Mouse (Mus musculus) forebrain, embryonic 14.5 days (tissue): ENCODE results near the gene Fbn1. TPM values are rescaled to one million over a fixed set of nuclear protein-coding genes. Genes with fewer than 3 reads are reported as not detected.
A peak's percentile ranks its signal among the peaks of the same experiment; 100 is the strongest.

Source experiments
- ATAC-seq: fragments of 200-750 bp; cut with Nextera tagmentation; 2 replicates; pipeline ENCODE4 v1.8.0; 2017; ENCODE audit warnings: mild to moderate bottlenecking, moderate library complexity
- DNase-seq: peaks from one replicate; pipeline ENCODE4 v3.0.0-alpha.2; 2015; ENCODE audit warnings: low spot score
- H3K27ac ChIP-seq: fragments of 300-500 bp; sonication (generic); 2 replicates; pipeline ENCODE4 v1.5.1; 2014; ENCODE audit warnings: low read depth, mild to moderate bottlenecking, control low read depth, low read length, moderate library complexity
- H3K27me3 ChIP-seq: fragments of 300-500 bp; sonication (generic); replicated peaks from 2 replicates; pipeline ENCODE4 v1.6.1; 2014; ENCODE audit warnings: low read length, control low read depth, mixed read lengths; ENCODE audit not compliant: control insufficient read depth, insufficient read depth
- H3K36me3 ChIP-seq: fragments of 300-500 bp; sonication (generic); 2 replicates; pipeline ENCODE4 v1.6.1; 2014; ENCODE audit warnings: low read length, control low read depth; ENCODE audit not compliant: control insufficient read depth, insufficient read depth
- H3K4me1 ChIP-seq: fragments of 300-500 bp; sonication (generic); 2 replicates; pipeline ENCODE4 v1.6.1; 2014; ENCODE audit warnings: antibody characterized with exemption, low read length, control low read depth; ENCODE audit not compliant: control insufficient read depth, insufficient read depth
- H3K4me2 ChIP-seq: fragments of 300-500 bp; sonication (generic); 2 replicates; pipeline ENCODE4 v1.6.1; 2014; ENCODE audit warnings: mild to moderate bottlenecking, control low read depth, low read length
- H3K4me3 ChIP-seq: fragments of 300-500 bp; sonication (generic); 2 replicates; pipeline ENCODE4 v1.5.1; 2014; ENCODE audit warnings: low read depth, low read length, control low read depth
- H3K9ac ChIP-seq: fragments of 300-500 bp; sonication (generic); 2 replicates; pipeline ENCODE4 v1.6.1; 2014; ENCODE audit warnings: mild to moderate bottlenecking, low read length, control low read depth, moderate library complexity
- H3K9me3 ChIP-seq: fragments of 300-500 bp; sonication (generic); replicated peaks from 2 replicates; pipeline ENCODE4 v1.6.1; 2016; ENCODE audit warnings: low read length, control low read depth, mixed read lengths; ENCODE audit not compliant: control insufficient read depth
- WGBS: fragments of 180-500 bp; shearing (Covaris S2); extraction: QIAGEN DNeasy Blood & Tissue Kit; methylation state at CpG from one replicate; pipeline ENCODE4 v1.1.7; 2014; 5-methylcytosine and 5-hydroxymethylcytosine counted together
- polyA plus RNA-seq: library from polyadenylated mRNA; unstranded; fragments of >200 nt; fragmentation: Nextera tagmentation; extraction: Ambion mirVana; gene quantifications from 2 replicates; pipeline ENCODE4 v1.2.1, GENCODE M21; 2014

Gene Fbn1
- polyA plus RNA-seq, 1 experiment from 2014 or later, result 2.1 TPM

- no peaks in the 10 kb centered on the region for H3K9me3 ChIP-seq
- under 1% methylated on average over 37 of the region's 37 CpGs for WGBS
- H3K9ac ChIP-seq, result peak overlapping the region; percentile 78
- H3K27ac ChIP-seq, result peak overlapping the region; percentile 70
- H3K4me2 ChIP-seq, result peak overlapping the region; percentile 99
- no peaks in the 10 kb centered on the region for H3K36me3 ChIP-seq
- peak overlapping the region; percentile 67 for H3K4me3 ChIP-seq
- H3K27me3 ChIP-seq, result no peaks in the 10 kb centered on the region
- ATAC-seq, result peak; percentile 86
- peaks cover 4% of the 10 kb centered on the region; the same call in 1 of the 2 replicates for H3K4me1 ChIP-seq
- peak; percentile 75 for DNase-seq
Observed at GRCm38 (mm10) chr2:125506316-125507054, 1.3 kb downstream of the Fbn1 start.

GRCm38 (mm10) chr2:125505746-125506315 lies 2.0 kb downstream of the Fbn1 start:
- no peaks in the 10 kb centered on the region for H3K36me3 ChIP-seq
- ATAC-seq (peak; percentile 79), DNase-seq (peak; percentile 70)
- H3K9me3 ChIP-seq, result no peaks in the 10 kb centered on the region
- peak overlapping the region; percentile 67 for H3K4me3 ChIP-seq
- peaks cover 4% of the 10 kb centered on the region; the same call in 1 of the 2 replicates for H3K4me1 ChIP-seq
- H3K4me2 ChIP-seq, result peak overlapping the region; percentile 99
- under 1% methylated on average over 48 of the region's 48 CpGs for WGBS
- H3K9ac ChIP-seq, result peak overlapping the region; percentile 78
- H3K27ac ChIP-seq, result peak overlapping the region; percentile 70
- H3K27me3 ChIP-seq, result no peaks in the 10 kb centered on the region

- peak within 1 kb of the TSS; percentile 67 for H3K4me3 ChIP-seq
- H3K36me3 ChIP-seq, result no peaks in the 10 kb centered on the region
- H3K27ac ChIP-seq, result peak within 1 kb of the TSS; percentile 70
- no peaks in the 10 kb centered on the region for H3K9me3 ChIP-seq
- peak; percentile 54 for DNase-seq
- peaks cover 4% of the 10 kb centered on the region; the same call in 1 of the 2 replicates for H3K4me1 ChIP-seq
- no peaks in the 10 kb centered on the region for H3K27me3 ChIP-seq
- ATAC-seq, result peak; percentile 70
- WGBS, result under 1% methylated on average over 32 of the region's 45 CpGs
- peak within 1 kb of the TSS; percentile 78 for H3K9ac ChIP-seq
- H3K4me2 ChIP-seq, result peak within 1 kb of the TSS; percentile 99
Observed at GRCm38 (mm10) chr2:125505006-125505745, 2.6 kb downstream of the Fbn1 start, which contains the start of gene Gm9913. TSS of gene Gm9913 (plus strand) at chr2:125505089.

GRCm38 (mm10) chr2:125501526-125501925 lies 6.3 kb downstream of the Fbn1 start:
- H3K36me3 ChIP-seq, result no peaks in the 10 kb centered on the region
- no peak overlapping the region for H3K4me2 ChIP-seq
- ATAC-seq (no peak), DNase-seq (no peak)
- H3K27me3 ChIP-seq, result no peaks in the 10 kb centered on the region
- no peaks in the 10 kb centered on the region for H3K4me1 ChIP-seq
- H3K4me3 ChIP-seq, result no peak overlapping the region
- H3K9ac ChIP-seq, result no peak overlapping the region
- H3K27ac ChIP-seq, result no peak overlapping the region
- no peaks in the 10 kb centered on the region for H3K9me3 ChIP-seq

GRCm38 (mm10) chr2:125498216-125498615 lies 9.6 kb downstream of the Fbn1 start:
- WGBS, result 91% methylated on average over 7 of the region's 7 CpGs
- Histone ChIP-seq H3K9me3 (no peaks in the 10 kb centered on the region), H3K4me2 (no peak overlapping the region), H3K27me3 (no peaks in the 10 kb centered on the region), H3K4me3 (no peak overlapping the region), H3K9ac (no peak overlapping the region), H3K36me3 (0 out of 2 replicates have a peak, but pooled peaks cover 3% of the 10 kb centered on the region), H3K27ac (no peak overlapping the region), H3K4me1 (no peaks in the 10 kb centered on the region)
- DNase-seq, result no peak
- ATAC-seq, result no peak

GRCm38 (mm10) chr2:125496696-125497095 lies 11.1 kb downstream of the Fbn1 start:
- Histone ChIP-seq H3K9me3 (no peaks in the 10 kb centered on the region), H3K4me3 (no peak overlapping the region), H3K4me2 (no peak overlapping the region), H3K27ac (no peak overlapping the region), H3K4me1 (no peaks in the 10 kb centered on the region), H3K36me3 (0 out of 2 replicates have a peak, but pooled peaks cover 3% of the 10 kb centered on the region), H3K27me3 (no peaks in the 10 kb centered on the region), H3K9ac (no peak overlapping the region)
- no peak for DNase-seq
- ATAC-seq, result no peak
- 87% methylated on average over 5 of the region's 5 CpGs for WGBS

- no peak overlapping the region for H3K9ac ChIP-seq
- no peaks in the 10 kb centered on the region for H3K4me1 ChIP-seq
- no peak overlapping the region for H3K4me2 ChIP-seq
- DNase-seq, result no peak
- ATAC-seq, result no peak
- H3K27me3 ChIP-seq, result no peaks in the 10 kb centered on the region
- 0 out of 2 replicates have a peak, but pooled peaks cover 3% of the 10 kb centered on the region for H3K36me3 ChIP-seq
- 93% methylated on average over 20 of the region's 20 CpGs for WGBS
- no peaks in the 10 kb centered on the region for H3K9me3 ChIP-seq
- H3K27ac ChIP-seq, result no peak overlapping the region
- no peak overlapping the region for H3K4me3 ChIP-seq
Observed at GRCm38 (mm10) chr2:125494831-125495812, 12.7 kb downstream of the Fbn1 start.

- 0 out of 2 replicates have a peak, but pooled peaks cover 3% of the 10 kb centered on the region for H3K36me3 ChIP-seq
- no peak overlapping the region for H3K9ac ChIP-seq
- H3K4me3 ChIP-seq, result no peak overlapping the region
- WGBS, result 96% methylated on average over 2 of the region's 2 CpGs
- H3K4me1 ChIP-seq, result no peaks in the 10 kb centered on the region
- DNase-seq (no peak), ATAC-seq (no peak)
- no peaks in the 10 kb centered on the region for H3K9me3 ChIP-seq
- H3K4me2 ChIP-seq, result no peak overlapping the region
- no peaks in the 10 kb centered on the region for H3K27me3 ChIP-seq
- H3K27ac ChIP-seq, result no peak overlapping the region
Observed at GRCm38 (mm10) chr2:125494291-125494690, 13.5 kb downstream of the Fbn1 start.
